Mouse (Mus musculus): ENCODE results near the gene En1. TPM values are rescaled to one million over a fixed set of nuclear protein-coding genes. Genes with fewer than 3 reads are reported as not detected.

The En1 gene
- polyA plus RNA-seq, 1 experiment from 2014 or later = 0.30 TPM

Other genes starting within 250 kb of the En1 start
- not detected in 2 replicates for gene Marco, start 97.4 kb upstream of the En1 start, polyA plus RNA-seq (2016; fragmentation: Nextera tagmentation; extraction: Ambion mirVana)